Mouse (Mus musculus) C2C12 (cell line): Measurements from ENCODE around the gene Hist1h3a. TPM values are rescaled to one million over a fixed set of nuclear protein-coding genes. Genes with fewer than 3 reads are reported as not detected.

ENCODE experiments used
- H3K27me3 ChIP-seq: one replicate; pipeline ENCODE4 v1.6.1; 2011; ENCODE audit not compliant: control insufficient read depth, insufficient read depth, insufficient read length
- H3K36me3 ChIP-seq: one replicate; pipeline ENCODE4 v1.6.1; 2011; ENCODE audit not compliant: control insufficient read depth, insufficient read depth
- H3K4me3 ChIP-seq: one replicate; pipeline ENCODE4 v1.5.1; 2011; ENCODE audit warnings: mild to moderate bottlenecking, control low read depth; ENCODE audit not compliant: poor library complexity, insufficient read depth, severe bottlenecking
- H3K79me2 ChIP-seq: one replicate; pipeline ENCODE4 v1.6.1; 2011; ENCODE audit not compliant: control insufficient read depth, insufficient read depth
- H3K79me3 ChIP-seq: one replicate; pipeline ENCODE4 v1.6.1; 2011; ENCODE audit warnings: low read depth, control low read depth
- H3ac ChIP-seq: one replicate; pipeline ENCODE3; 2011; ENCODE audit warnings: low read depth; ENCODE audit not compliant: control insufficient read depth, insufficient read length
- CEBPB ChIP-seq: IDR thresholded peaks from one replicate; pipeline ENCODE4 v1.6.1; 2011; ENCODE audit warnings: low read depth, mild to moderate bottlenecking, control low read depth, moderate library complexity
- CTCF ChIP-seq: IDR thresholded peaks from one replicate; pipeline ENCODE4 v1.5.1; 2011; ENCODE audit not compliant: control insufficient read depth, insufficient read depth, insufficient read length
- FOSL1 ChIP-seq: IDR thresholded peaks from one replicate; pipeline ENCODE4 v1.8.0; 2011; ENCODE audit warnings: mild to moderate bottlenecking, low read length; ENCODE audit not compliant: poor library complexity, insufficient read depth, severe bottlenecking
- MAX ChIP-seq: IDR thresholded peaks from one replicate; pipeline ENCODE4 v1.6.1; 2011; ENCODE audit warnings: mild to moderate bottlenecking, control low read depth
- MYOD1 ChIP-seq: IDR thresholded peaks from one replicate; pipeline ENCODE4 v1.6.1; 2011; ENCODE audit warnings: low read depth; ENCODE audit not compliant: control insufficient read depth, insufficient read length
- MYOG ChIP-seq: IDR thresholded peaks from one replicate; pipeline ENCODE4 v1.6.1; 2011; ENCODE audit not compliant: control insufficient read depth, insufficient read length; ENCODE audit errors: extremely low read depth
- USF1 ChIP-seq: IDR thresholded peaks from one replicate; pipeline ENCODE4 v1.6.1; 2011; ENCODE audit warnings: low read depth, mild to moderate bottlenecking, control low read depth, moderate library complexity
- polyA plus RNA-seq: library from polyadenylated mRNA; unstranded; fragments of >200 nt; fragmentation: generic; extraction: Trizol; gene quantifications from one replicate; pipeline ENCODE4 v1.2.1, GENCODE M21; 2012; ENCODE audit warnings: missing spikeins

Gene Hist1h3a
- polyA plus RNA-seq, 1 experiment: 2.4 TPM

DNA sequence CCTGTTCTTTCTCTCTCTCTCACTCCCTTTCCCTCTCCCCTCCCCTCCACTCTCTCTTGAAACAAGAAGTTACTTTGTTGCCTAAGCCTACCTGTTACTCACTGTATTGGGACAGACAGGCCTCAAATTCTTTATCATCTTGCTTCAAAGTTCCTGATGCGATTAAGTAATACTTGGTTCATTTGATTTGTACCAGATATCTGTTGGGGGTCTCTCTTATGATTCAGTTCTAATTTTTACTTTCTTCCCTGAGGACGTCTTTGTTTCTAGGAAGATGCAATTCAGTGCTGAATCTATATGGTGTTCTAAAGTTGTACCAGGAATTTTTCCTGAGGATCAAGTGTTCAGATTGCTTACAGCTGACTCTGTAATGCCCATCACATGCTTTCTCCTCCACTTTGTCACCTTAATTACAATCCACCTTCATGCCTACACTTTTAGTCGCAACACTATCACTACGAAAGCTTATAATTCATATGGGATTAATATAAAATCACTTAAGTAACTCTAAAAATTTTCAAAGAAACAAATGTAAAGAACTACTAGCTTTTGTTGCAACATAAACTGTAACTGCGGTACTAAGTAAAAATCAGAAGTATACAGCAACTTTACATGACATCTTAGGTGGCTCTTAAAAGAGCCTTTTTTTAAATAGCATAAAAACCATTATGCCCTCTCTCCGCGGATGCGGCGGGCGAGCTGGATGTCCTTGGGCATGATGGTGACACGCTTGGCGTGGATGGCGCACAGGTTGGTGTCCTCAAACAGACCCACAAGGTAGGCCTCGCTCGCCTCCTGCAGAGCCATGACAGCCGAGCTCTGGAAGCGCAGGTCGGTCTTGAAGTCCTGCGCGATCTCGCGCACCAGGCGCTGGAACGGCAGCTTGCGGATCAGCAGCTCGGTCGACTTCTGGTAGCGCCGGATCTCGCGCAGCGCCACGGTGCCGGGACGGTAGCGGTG, 17.5 kb downstream of the Hist1h3a start:
- Histone ChIP-seq H3ac (peak overlapping the region; percentile 48), H3K79me3 (peaks cover 1% of the 10 kb centered on the region), H3K4me3 (peak overlapping the region; percentile 23), H3K27me3 (no peaks in the 10 kb centered on the region), H3K79me2 (no peaks in the 10 kb centered on the region), H3K36me3 (no peaks in the 10 kb centered on the region)
- peak; percentile 16 for TF ChIP-seq CEBPB
- TF ChIP-seq MYOD1: no peak
- peak; percentile 10 for TF ChIP-seq FOSL1
- TF ChIP-seq MYOG: no peak
- peak; percentile 9 for TF ChIP-seq MAX
- TF ChIP-seq USF1: no peak
- TF ChIP-seq CTCF: no peak

DNA sequence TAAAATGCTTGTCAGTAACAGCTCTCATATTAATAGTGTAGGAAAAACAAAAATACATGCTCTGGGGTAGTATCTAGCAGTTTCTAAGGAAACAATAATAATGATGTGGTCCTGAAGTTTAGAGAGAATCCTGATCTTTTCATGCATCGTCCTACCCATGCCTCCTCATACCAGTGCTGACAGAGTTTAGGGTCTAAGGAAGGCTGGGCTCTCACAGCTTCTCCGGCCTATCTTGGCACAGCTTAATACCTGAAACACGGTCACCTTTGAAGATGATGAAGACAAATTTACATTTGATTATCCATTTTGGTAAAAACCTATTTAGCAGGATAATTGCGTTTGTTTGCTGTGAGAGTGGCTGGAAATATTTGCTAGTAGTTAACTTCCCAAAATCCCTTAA, 18.2 kb downstream of the Hist1h3a start:
- TF ChIP-seq FOSL1 (no peak), CTCF (no peak), MYOG (no peak), MAX (no peak), CEBPB (no peak), MYOD1 (no peak), USF1 (no peak)
- H3ac ChIP-seq: no peak overlapping the region
- H3K79me2 ChIP-seq: no peaks in the 10 kb centered on the region
- peaks cover 1% of the 10 kb centered on the region for H3K79me3 ChIP-seq
- H3K27me3 ChIP-seq: no peaks in the 10 kb centered on the region
- H3K4me3 ChIP-seq: no peak overlapping the region
- no peaks in the 10 kb centered on the region for H3K36me3 ChIP-seq

DNA sequence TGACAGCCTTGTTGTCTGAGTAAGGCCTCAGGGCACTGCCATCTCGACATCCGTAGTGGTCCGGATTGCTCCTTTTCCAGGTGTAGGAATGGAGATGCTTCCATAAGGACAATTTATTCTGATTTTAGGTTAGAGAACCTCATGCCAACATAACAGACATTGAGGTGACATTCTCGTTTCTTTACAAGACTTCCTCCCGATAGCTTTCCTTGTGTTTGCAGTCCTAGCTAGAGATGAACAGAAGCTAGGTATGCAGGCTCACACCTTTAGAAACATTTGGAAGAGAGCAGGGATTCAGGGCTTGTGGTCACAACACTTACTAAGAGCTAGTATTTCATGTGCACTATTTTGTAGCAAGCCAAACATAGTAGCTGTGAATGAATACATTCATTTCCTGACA, 19.0 kb downstream of the Hist1h3a start:
- no peak overlapping the region for H3ac ChIP-seq
- H3K79me2 ChIP-seq: no peaks in the 10 kb centered on the region
- H3K4me3 ChIP-seq: no peak overlapping the region
- no peaks in the 10 kb centered on the region for H3K36me3 ChIP-seq
- H3K79me3 ChIP-seq: peaks cover 1% of the 10 kb centered on the region
- TF ChIP-seq MYOD1 (no peak), CEBPB (no peak), USF1 (no peak), FOSL1 (no peak), CTCF (no peak), MYOG (no peak), MAX (no peak)
- H3K27me3 ChIP-seq: no peaks in the 10 kb centered on the region

GRCm38 (mm10) chr13:23742007-23742406, 20.2 kb downstream of the Hist1h3a start:
- Histone ChIP-seq H3K79me3 (peaks cover 1% of the 10 kb centered on the region), H3K36me3 (no peaks in the 10 kb centered on the region), H3ac (no peak overlapping the region), H3K4me3 (no peak overlapping the region), H3K27me3 (no peaks in the 10 kb centered on the region), H3K79me2 (no peaks in the 10 kb centered on the region)
- TF ChIP-seq CEBPB (no peak), CTCF (no peak), MYOD1 (no peak), FOSL1 (no peak), USF1 (no peak), MYOG (no peak), MAX (no peak)

GRCm38 (mm10) chr13:23740910-23741309, 21.3 kb downstream of the Hist1h3a start:
- H3K36me3 ChIP-seq: no peaks in the 10 kb centered on the region
- H3K27me3 ChIP-seq: no peaks in the 10 kb centered on the region
- no peak overlapping the region for H3K4me3 ChIP-seq
- TF ChIP-seq CTCF (no peak), USF1 (no peak), CEBPB (no peak), MYOD1 (no peak), FOSL1 (no peak), MYOG (no peak), MAX (no peak)
- no peak overlapping the region for H3ac ChIP-seq
- no peaks in the 10 kb centered on the region for H3K79me2 ChIP-seq
- H3K79me3 ChIP-seq: peaks cover 1% of the 10 kb centered on the region
